Mouse (Mus musculus): ENCODE data around the gene Tmem256. TPM values are rescaled to one million over a fixed set of nuclear protein-coding genes. Genes with fewer than 3 reads are reported as not detected.
"Not testable (repeated sequence)": the region's sequence is repeated elsewhere in the genome, so short reads cannot be mapped to it uniquely, and the experiment has no call there.

Gene Tmem256
- total RNA-seq, 2 experiments from 2014 or later: 129 to 134 TPM

- no peak for DNase-seq (ENCODE audit: low spot score in 2 of 2)
- intact Hi-C loops (cut with DNase I): loop anchor here (1.0 kb wide), 1 partner anchor 9 kb away; the partner anchor contains the start of gene Tmem256
Measured at GRCm38 (mm10) chr11:69846738-69847688, 8.7 kb downstream of the Tmem256 start.

DNA sequence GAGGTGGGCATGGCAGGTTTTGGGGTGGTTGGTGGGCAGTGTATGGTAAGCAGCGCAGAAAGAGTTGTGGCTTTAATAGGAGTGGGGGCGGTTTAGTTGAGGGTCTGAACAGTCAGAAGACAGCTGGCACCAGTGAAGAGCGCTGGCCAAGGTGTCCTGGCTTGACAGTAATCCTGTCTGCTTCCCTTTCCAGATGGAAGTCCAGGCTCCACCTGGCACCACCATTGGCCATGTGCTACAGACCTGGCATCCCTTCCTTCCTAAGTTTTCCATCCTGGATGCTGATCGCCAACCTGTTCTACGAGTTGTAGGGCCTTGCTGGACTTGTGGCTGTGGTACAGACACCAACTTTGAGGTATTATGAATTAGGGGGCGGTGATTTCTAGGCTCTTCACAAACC, 9.7 kb downstream of the Tmem256 start:
- intact Hi-C loops (cut with DNase I): no loop called here
- DNase-seq (ENCODE audit: low spot score in 2 of 2): no peak

DNA sequence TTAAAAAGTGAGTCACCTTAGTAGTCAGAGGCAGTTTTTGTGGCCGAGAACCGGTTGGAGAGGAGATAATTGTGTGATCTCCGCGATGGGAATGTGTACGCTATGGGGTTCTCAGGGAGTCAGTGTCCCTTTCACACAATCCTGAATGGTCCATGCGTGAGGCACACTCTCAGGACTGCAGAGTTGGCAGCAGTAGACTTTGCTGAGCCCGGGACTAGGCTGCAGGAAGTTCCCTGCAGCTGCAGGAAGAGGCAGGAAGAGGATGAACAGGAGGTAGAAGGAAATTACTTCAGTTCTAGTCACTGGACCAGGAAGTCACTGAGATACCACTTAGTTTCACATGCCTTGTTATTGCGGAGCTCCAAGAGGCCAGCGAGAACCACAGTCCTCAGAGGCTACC, 10.8 kb downstream of the Tmem256 start:
- intact Hi-C loops (cut with DNase I): no loop called here
- DNase-seq (ENCODE audit: low spot score in 2 of 2): no peak

- no peak for DNase-seq (ENCODE audit: low spot score in 2 of 2)
- intact Hi-C loops (cut with DNase I): no loop called here
Measured at GRCm38 (mm10) chr11:69849884-69850283, 11.6 kb downstream of the Tmem256 start.

DNA sequence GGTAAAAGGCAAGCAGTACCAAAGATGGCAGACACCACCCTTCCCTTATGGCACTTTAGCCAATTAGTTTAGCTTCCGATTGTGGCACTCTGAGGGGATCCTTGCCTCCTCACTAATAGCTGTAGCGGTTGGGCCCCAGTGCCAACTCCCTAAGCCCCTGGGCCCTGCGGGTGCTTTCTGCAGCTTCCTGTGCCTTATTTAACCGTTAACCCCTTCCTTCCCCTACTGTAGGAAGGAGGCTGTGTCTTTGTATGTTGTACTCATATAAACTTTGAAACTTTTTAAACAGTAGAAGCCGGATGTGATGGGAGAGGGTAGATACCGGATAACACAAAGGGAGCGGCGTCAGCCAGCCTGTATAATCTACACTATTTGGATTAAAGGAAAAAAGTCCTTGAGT, 12.4 kb downstream of the Tmem256 start:
- no peak for DNase-seq (ENCODE audit: low spot score in 2 of 2)
- intact Hi-C loops (cut with DNase I): no loop called here

DNA sequence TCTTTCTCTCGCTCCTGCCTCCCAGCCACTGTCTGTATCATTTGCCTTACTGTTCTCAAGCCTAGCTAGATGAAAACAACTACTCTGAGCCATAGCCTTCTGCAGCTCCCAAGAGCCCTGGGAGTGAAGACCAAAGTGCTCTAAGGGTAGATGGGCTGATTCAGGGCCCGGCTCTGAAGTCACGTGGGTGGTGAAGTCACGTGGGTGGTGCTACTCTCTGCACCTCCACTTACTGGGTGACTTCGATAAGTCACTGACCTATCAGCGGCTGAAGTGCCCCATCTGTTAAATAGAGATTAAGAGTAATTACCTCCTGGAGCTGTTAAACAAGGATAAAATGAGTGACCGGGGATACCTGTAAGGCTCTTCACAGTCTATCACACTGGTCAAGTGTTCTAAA, 15.7 kb downstream of the Tmem256 start:
- no peak for DNase-seq (ENCODE audit: low spot score in 2 of 2)
- intact Hi-C loops (cut with DNase I): no loop called here

GRCm38 (mm10) chr11:69854680-69855079, 16.4 kb downstream of the Tmem256 start:
- intact Hi-C loops (cut with DNase I): no loop called here

DNA sequence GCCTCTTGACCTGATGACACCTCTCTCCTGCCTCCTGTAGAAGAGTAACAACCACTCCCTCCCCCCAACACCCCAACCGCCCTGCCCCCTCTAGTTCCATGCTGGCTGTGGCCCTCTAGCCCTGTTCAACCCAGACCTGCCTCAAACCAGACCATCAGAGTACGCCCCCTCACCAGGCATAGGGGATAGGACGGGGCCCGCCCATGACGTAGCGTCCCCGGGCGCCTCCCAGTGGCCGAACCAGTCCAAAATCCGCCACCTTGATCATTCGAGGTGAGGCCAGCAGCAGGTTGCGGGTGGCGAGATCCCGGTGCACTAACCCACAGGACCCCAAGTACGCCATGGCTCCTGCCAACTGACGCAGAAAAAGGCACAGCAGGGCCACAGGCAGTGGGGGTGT, 17.0 kb downstream of the Tmem256 start:
- intact Hi-C loops (cut with DNase I): no loop called here
- DNase-seq (ENCODE audit: low spot score in 2 of 2): no peak

More at GRCm38 (mm10) chr11:69854680-69855079, 16.4 kb downstream of the Tmem256 start:
- no peak for DNase-seq (ENCODE audit: low spot score in 2 of 2)

DNA sequence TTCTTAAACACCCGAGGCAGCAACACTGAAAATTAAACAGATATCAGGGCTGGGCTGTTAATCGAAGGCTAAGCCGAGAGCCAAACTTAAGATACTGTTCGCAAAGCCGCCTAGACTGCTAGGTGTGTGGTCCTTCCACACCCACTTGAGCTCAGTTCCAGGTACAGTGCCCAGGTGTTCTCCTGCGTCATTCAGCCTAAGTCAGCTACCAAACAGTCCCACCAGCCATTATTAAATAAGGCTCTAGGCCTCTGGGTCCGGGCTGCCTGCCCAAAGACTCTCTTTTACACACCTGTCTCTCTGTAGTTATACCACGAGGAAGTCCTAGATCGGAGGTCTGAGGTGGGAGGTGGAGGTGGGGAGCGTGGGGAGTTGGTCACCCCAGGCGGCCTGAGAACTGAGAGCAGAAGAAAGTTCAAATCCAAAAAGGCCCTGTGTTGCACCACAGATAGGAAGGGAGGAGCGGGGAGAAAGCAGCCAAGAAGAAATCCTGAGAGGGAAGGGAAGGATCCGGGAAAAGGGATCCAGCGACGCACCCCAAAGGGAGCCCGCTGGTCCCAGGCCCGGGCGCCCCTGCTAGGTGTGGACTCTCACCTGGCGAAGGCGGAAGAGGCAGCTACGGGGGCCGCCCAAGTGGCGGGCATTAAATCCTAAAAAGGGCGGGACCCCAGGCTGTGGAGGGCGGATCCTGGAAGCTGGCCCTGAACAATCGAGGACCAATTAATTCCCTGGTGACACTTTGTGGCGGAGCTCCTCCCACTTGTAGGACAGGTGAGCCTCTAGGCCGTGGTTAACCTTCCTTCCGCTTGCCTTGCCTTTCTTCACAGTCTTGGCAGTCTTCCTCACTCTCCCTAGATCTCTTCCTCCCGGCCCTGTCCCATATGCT, 20.0 kb downstream of the Tmem256 start, which contains the start of gene Tnk1:
Tnk1 (minus strand) TSS at position 618 of the 886 bp plus-strand sequence.
- no peak for DNase-seq (ENCODE audit: low spot score in 2 of 2)
- intact Hi-C loops (cut with DNase I): no loop called here

DNA sequence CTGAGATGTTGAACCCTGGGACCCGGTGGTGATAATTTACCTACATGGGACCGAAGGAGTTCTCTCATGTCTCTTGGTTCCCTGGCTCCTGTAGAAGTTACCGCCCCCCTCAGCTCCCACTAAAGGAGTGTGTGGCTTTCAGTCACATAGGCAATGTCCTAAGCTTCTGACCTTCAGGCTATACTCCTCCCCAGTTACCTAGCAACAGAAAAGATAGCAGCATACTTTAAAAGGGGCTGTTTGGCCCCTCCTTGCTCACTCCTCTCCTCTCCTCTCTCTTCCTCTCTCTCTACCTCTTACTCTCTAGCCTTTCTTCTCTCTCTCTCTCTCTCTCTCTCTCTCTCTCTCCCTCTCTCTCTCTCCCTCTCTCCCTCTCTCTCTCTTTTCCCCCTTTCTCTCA, 25.4 kb downstream of the Tmem256 start:
- DNase-seq (ENCODE audit: low spot score in 2 of 2); intact Hi-C loops (cut with DNase I): not testable (repeated sequence)

DNA sequence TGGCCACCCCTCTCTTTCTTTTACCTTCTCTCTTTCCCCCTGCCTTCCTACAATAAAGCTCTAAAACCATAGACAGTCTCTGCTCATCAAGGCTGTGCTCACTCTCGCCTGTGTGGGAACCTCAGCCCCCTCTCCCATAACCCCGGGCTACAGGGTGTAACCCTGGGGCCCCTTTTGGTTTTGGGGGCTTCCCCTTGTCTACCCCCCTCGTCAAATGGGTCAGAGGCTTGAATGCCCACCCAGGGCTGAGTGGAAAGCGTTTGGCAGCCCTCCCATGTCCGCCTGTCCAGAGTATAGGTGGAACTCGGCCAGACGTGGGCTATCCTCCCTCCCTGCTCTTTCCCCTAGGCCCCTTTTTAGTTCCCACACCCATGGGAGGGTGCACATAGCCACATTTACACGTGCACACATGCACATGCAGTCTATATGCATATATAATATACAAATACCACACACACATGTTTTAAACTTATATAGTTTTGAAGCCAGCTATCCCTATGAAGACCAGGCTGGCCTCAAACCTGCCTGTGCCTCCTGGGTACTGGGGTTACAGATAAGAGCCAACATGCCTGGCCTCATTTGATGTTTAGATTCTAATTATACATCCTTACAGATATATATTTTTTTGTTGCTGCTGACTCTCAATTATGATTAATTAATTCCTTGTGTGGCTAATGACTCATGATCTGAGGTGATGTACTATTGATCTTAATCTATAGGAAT, 26.0 kb downstream of the Tmem256 start:
- no peak for DNase-seq (ENCODE audit: low spot score in 2 of 2)
- intact Hi-C loops (cut with DNase I): no loop called here

- DNase-seq (ENCODE audit: low spot score in 2 of 2): no peak
- intact Hi-C loops (cut with DNase I): no loop called here
Measured at GRCm38 (mm10) chr11:69865561-69865960, 27.2 kb downstream of the Tmem256 start.

- intact Hi-C loops (cut with DNase I): no loop called here
- no peak for DNase-seq (ENCODE audit: low spot score in 2 of 2)
Measured at GRCm38 (mm10) chr11:69867335-69867734, 29.0 kb downstream of the Tmem256 start.

GRCm38 (mm10) chr11:69870289-69871069, 32.2 kb downstream of the Tmem256 start:
- intact Hi-C loops (cut with DNase I): no loop called here

GRCm38 (mm10) chr11:69871822-69872221, 33.5 kb downstream of the Tmem256 start:
- DNase-seq (ENCODE audit: low spot score in 2 of 2): no peak
- intact Hi-C loops (cut with DNase I): no loop called here

More at GRCm38 (mm10) chr11:69870289-69871069, 32.2 kb downstream of the Tmem256 start:
- no peak for DNase-seq (ENCODE audit: low spot score in 2 of 2)

DNA sequence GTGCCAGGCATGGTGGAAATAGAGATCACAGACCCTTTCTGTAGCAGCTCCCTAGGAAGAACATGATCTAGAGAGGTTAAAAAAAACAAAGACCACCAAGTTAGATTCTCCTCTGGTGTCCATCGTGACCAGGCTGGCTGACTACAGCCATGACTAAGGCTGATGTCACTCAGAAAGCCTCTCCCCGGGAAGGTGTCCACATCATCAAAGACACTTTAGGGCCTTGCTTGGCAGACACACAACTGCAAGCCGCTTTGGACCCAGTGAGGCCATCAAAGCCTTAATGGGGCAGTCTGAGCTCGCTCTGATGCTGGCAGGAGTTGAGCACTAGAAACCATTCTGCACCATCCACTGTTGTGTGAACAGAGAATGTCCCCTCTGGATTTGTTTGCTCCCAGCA, 34.1 kb downstream of the Tmem256 start:
- intact Hi-C loops (cut with DNase I): no loop called here
- DNase-seq (ENCODE audit: low spot score in 2 of 2): no peak

DNA sequence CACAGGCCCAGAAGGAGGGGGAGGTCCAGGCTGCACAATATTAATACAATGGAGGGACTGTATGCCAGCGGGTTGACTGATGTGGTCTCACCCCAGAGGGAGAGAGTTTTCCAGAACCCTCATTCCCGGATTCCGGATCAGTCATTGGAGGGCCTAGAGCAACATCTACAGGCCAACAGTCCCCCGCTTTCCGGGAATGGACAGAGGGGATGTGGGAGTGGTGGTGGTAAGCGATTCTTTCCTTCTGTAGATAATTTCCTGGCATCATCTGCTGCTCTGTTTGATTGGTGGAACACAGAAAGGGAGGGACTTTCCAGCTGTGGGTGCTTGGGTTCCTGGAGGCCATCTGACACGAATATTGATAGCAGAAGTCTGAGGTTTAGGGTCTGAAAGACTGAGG, 37.9 kb downstream of the Tmem256 start:
- intact Hi-C loops (cut with DNase I): loop anchor here (2.0 to 5.0 kb wide), 3 partner anchors 69 to 194 kb away; partner anchors contain the start of genes Polr2a, Senp3 and Tmem102
- peak in 1 of 2 experiments; percentile 44 for DNase-seq (ENCODE audit: low spot score in 2 of 2)

GRCm38 (mm10) chr11:69876867-69877266, 38.6 kb downstream of the Tmem256 start:
- DNase-seq (ENCODE audit: low spot score in 2 of 2): peak; percentile 72 to 79
- intact Hi-C loops (cut with DNase I): loop anchor here (2.0 to 5.0 kb wide), 3 partner anchors 70 to 195 kb away; partner anchors contain the start of genes Polr2a, Senp3 and Tmem102

All from left cerebral cortex, postnatal 25 days (tissue).